ENCODE assay signal across 7 mouse cellular contexts in genomic region chr12:72084261-72085023, GRCm38 (mm10). TPM values are rescaled to one million over a fixed set of nuclear protein-coding genes. Genes with fewer than 3 reads are reported as not detected.
DNase-seq lines count a peak whose midpoint lies in the region; ATAC-seq and TF ChIP-seq lines count a peak whose summit lies in the region.

No protein-coding gene starts in this region.

- H3K4me3 ChIP-seq in hindbrain, embryonic 13.5 days: peak overlapping the region; percentile 64
- H3K4me3 ChIP-seq in limb, embryonic 14.5 days (replicated peaks; ENCODE audit: low read length): peak overlapping the region; percentile 76
- peak overlapping the region; percentile 53 for H3K4me3 ChIP-seq in neural tube, embryonic 12.5 days

- 4% methylated on average over 46 of the region's 46 CpGs for WGBS in hindbrain, embryonic 13.5 days
- 6% methylated on average over 46 of the region's 46 CpGs for WGBS in limb, embryonic 14.5 days
- 4% methylated on average over 46 of the region's 46 CpGs for WGBS in neural tube, embryonic 12.5 days

- no peaks in the 10 kb centered on the region for H3K9me3 ChIP-seq in hindbrain, embryonic 13.5 days
- no peaks in the 10 kb centered on the region for H3K9me3 ChIP-seq in limb, embryonic 14.5 days (ENCODE audit: control insufficient read depth, low read length)
- H3K9me3 ChIP-seq in neural tube, embryonic 12.5 days: no peaks in the 10 kb centered on the region

- H3K27me3 ChIP-seq in hindbrain, embryonic 13.5 days: no peaks in the 10 kb centered on the region
- no peaks in the 10 kb centered on the region for H3K27me3 ChIP-seq in limb, embryonic 14.5 days (ENCODE audit: control insufficient read depth, insufficient read depth, low read length)
- no peaks in the 10 kb centered on the region for H3K27me3 ChIP-seq in neural tube, embryonic 12.5 days (replicated peaks)

- DNase-seq in urinary bladder, postnatal 25 days (ENCODE audit: low spot score): peak; percentile 47
- DNase-seq in urinary bladder, postnatal 14 days (ENCODE audit: low spot score): no peak
- peak; percentile 64 for DNase-seq in embryo, embryonic 11 days
- peak; percentile 38 for DNase-seq in limb, embryonic 14.5 days (ENCODE audit: low spot score)

- no peaks in the 10 kb centered on the region for H3K36me3 ChIP-seq in hindbrain, embryonic 13.5 days
- H3K36me3 ChIP-seq in limb, embryonic 14.5 days (ENCODE audit: control insufficient read depth, insufficient read depth, low read length): no peaks in the 10 kb centered on the region
- no peaks in the 10 kb centered on the region for H3K36me3 ChIP-seq in neural tube, embryonic 12.5 days

- H3K4me2 ChIP-seq in hindbrain, embryonic 13.5 days: peak overlapping the region; percentile 84
- H3K4me2 ChIP-seq in limb, embryonic 14.5 days (replicated peaks; ENCODE audit: low read depth, low read length, severe bottlenecking): peak overlapping the region; percentile 93
- H3K4me2 ChIP-seq in neural tube, embryonic 12.5 days (replicated peaks): peak overlapping the region; percentile 78

- peaks cover 50% of the 10 kb centered on the region for H3K4me1 ChIP-seq in hindbrain, embryonic 13.5 days (replicated peaks)
- peaks cover 18% of the 10 kb centered on the region for H3K4me1 ChIP-seq in limb, embryonic 14.5 days (ENCODE audit: control insufficient read depth, insufficient read depth, low read length)
- H3K4me1 ChIP-seq in neural tube, embryonic 12.5 days: peaks cover 26% of the 10 kb centered on the region

- peak overlapping the region; percentile 98 for H3K27ac ChIP-seq in hindbrain, embryonic 13.5 days
- peak overlapping the region; percentile 92 for H3K27ac ChIP-seq in limb, embryonic 14.5 days (replicated peaks; ENCODE audit: low read depth, low read length)
- peak overlapping the region; percentile 66 for H3K27ac ChIP-seq in neural tube, embryonic 12.5 days

- no peak for TF ChIP-seq POLR2A in limb, embryonic 14.5 days (IDR thresholded peaks at IDR 0.05; ENCODE audit: borderline replicate concordance, extremely low read depth, insufficient read depth, insufficient read length)

- H3K9ac ChIP-seq in hindbrain, embryonic 13.5 days: peak overlapping the region; percentile 80
- peak overlapping the region; percentile 72 for H3K9ac ChIP-seq in limb, embryonic 14.5 days (ENCODE audit: low read depth, low read length, severe bottlenecking)
- H3K9ac ChIP-seq in neural tube, embryonic 12.5 days: peak overlapping the region; percentile 72

- ATAC-seq in hindbrain, embryonic 13.5 days (ENCODE audit: low FRiP score): peak; percentile 25
- no peak for ATAC-seq in limb, embryonic 14.5 days (ENCODE audit: low FRiP score, low read depth)
- peak; percentile 0; the same call in 1 of the 2 replicates for ATAC-seq in neural tube, embryonic 12.5 days (ENCODE audit: low FRiP score, low read depth)
- ATAC-seq in CD4-positive, CD25-positive, alpha-beta regulatory T cell, adult 4 months: no peak

RNA-seq across cellular contexts. Expression of gene L3hypdh, which starts 0.8 kb away (rescaled TPM):
- 9.9 and 10.5 TPM in 2 replicates for polyA plus RNA-seq in hindbrain, embryonic 13.5 days (2015; fragmentation: Nextera tagmentation; extraction: Ambion mirVana)
- 26.8 and 31.8 TPM in 2 replicates for polyA plus RNA-seq in limb, embryonic 14.5 days (2012; rRNA removed)
- 20.5 and 21.4 TPM in 2 replicates for polyA plus RNA-seq in limb, embryonic 14.5 days (2014; fragmentation: Nextera tagmentation; extraction: Ambion mirVana)
- polyA plus RNA-seq in neural tube, embryonic 12.5 days (2016; fragmentation: Nextera tagmentation; extraction: Ambion mirVana): 9.9 and 10.0 TPM in 2 replicates
- under 1 TPM in 1 of 2 experiments, not detected in 1; 0.27 TPM for polyA plus RNA-seq in CD4-positive, CD25-positive, alpha-beta regulatory T cell, adult 4 months (2017; shearing (Covaris generic))

RNA-seq across cellular contexts. Expression of gene Jkamp, which starts 0.9 kb away (rescaled TPM):
- polyA plus RNA-seq in hindbrain, embryonic 13.5 days (2015; fragmentation: Nextera tagmentation; extraction: Ambion mirVana): 126 and 129 TPM in 2 replicates
- polyA plus RNA-seq in limb, embryonic 14.5 days (2012; rRNA removed): 67.3 and 96.9 TPM in 2 replicates
- 63.3 and 66.3 TPM in 2 replicates for polyA plus RNA-seq in limb, embryonic 14.5 days (2014; fragmentation: Nextera tagmentation; extraction: Ambion mirVana)
- polyA plus RNA-seq in neural tube, embryonic 12.5 days (2016; fragmentation: Nextera tagmentation; extraction: Ambion mirVana): 108 and 118 TPM in 2 replicates
- 10 to 100 TPM; 32.3 to 32.7 TPM for polyA plus RNA-seq in CD4-positive, CD25-positive, alpha-beta regulatory T cell, adult 4 months (2017; shearing (Covaris generic))

RNA-seq across cellular contexts. Expression of gene Gpr135, which starts 13.5 kb away (rescaled TPM):
- 3.1 and 3.4 TPM in 2 replicates for polyA plus RNA-seq in hindbrain, embryonic 13.5 days (2015; fragmentation: Nextera tagmentation; extraction: Ambion mirVana)
- polyA plus RNA-seq in limb, embryonic 14.5 days (2012; rRNA removed): 4.9 and 6.7 TPM in 2 replicates
- 0.87 and 1.3 TPM in 2 replicates for polyA plus RNA-seq in limb, embryonic 14.5 days (2014; fragmentation: Nextera tagmentation; extraction: Ambion mirVana)
- 1.7 TPM in 2 replicates for polyA plus RNA-seq in neural tube, embryonic 12.5 days (2016; fragmentation: Nextera tagmentation; extraction: Ambion mirVana)
- under 1 TPM in 1 of 2 experiments, not detected in 1; 0.27 TPM for polyA plus RNA-seq in CD4-positive, CD25-positive, alpha-beta regulatory T cell, adult 4 months (2017; shearing (Covaris generic))

Comparison
In these comparisons a context has a peak if more than half of its experiments do, and no peak if none do; other contexts are left out.
1. ATAC-seq: peak in hindbrain, embryonic 13.5 days (single experiment) and neural tube, embryonic 12.5 days (single experiment); none in limb, embryonic 14.5 days (single experiment) and CD4-positive, CD25-positive, alpha-beta regulatory T cell, adult 4 months (single experiment).
2. Peak in every context shown above with its lines, with median percentiles within 50 percentile points of each other: H3K27ac ChIP-seq, H3K4me2 ChIP-seq, H3K4me3 ChIP-seq and H3K9ac ChIP-seq.